Mouse (Mus musculus) CD4-positive, CD25-positive, alpha-beta regulatory T cell, adult 4 months (primary cell): ENCODE data around the gene Asb1. TPM values are rescaled to one million over a fixed set of nuclear protein-coding genes. Genes with fewer than 3 reads are reported as not detected.

Experiments used
- polyA plus RNA-seq, 2 experiments: library from polyadenylated mRNA; unstranded; fragments of 100-300 nt; shearing (Covaris generic); gene quantifications; one replicate each; pipeline ENCODE4 v1.2.1; 2017

The Asb1 gene
- polyA plus RNA-seq, 2 experiments from 2014 or later, result 2.6 to 3.6 TPM

Other genes with a start within 250 kb of the Asb1 start
- gene Scly, start 242.2 kb upstream of the Asb1 start, polyA plus RNA-seq, result 10 to 100 TPM; 57.1 to 91.0 TPM
- gene Espnl, start 218.5 kb upstream of the Asb1 start, polyA plus RNA-seq, result not detected
- gene Klhl30, start 189.5 kb upstream of the Asb1 start, polyA plus RNA-seq, result not detected
- gene Erfe, start 174.1 kb upstream of the Asb1 start, polyA plus RNA-seq, result not detected
- gene Ilkap, start 141.7 kb upstream of the Asb1 start, polyA plus RNA-seq, result 10 to 100 TPM; 30.3 to 36.3 TPM
- 10 to 100 TPM; 11.4 to 12.5 TPM for gene Hes6, start 126.5 kb upstream of the Asb1 start, polyA plus RNA-seq
- 1 to 10 TPM; 1.9 to 2.1 TPM for gene Per2, start 81.2 kb upstream of the Asb1 start, polyA plus RNA-seq
- 1 to 10 TPM; 3.5 to 5.2 TPM for gene Traf3ip1, start 45.9 kb upstream of the Asb1 start, polyA plus RNA-seq